Mouse (Mus musculus) layer of hippocampus, postnatal 25 days (tissue): ENCODE data around the gene Papolg. TPM values are rescaled to one million over a fixed set of nuclear protein-coding genes. Genes with fewer than 3 reads are reported as not detected.
"Not testable (repeated sequence)": the region's sequence is repeated elsewhere in the genome, so short reads cannot be mapped to it uniquely, and the experiment has no call there.

Source experiments
- DNase-seq, 2 experiments: peaks; one replicate each; pipeline ENCODE4 v3.0.0; 2022; ENCODE audit warnings: mixed read lengths in 2 of 2, low spot score in 1 of 2; ENCODE audit errors: extremely low spot score in 1 of 2
- total RNA-seq, 2 experiments: library from RNA; stranded (reverse); gene quantifications; 2 replicates each; pipeline ENCODE4 v1.2.3; 2021

Papolg gene
- total RNA-seq: 10 to 100 TPM; 19.0 TPM

- DNase-seq: peak; percentile 77 to 80
These were observed at the start of gene Papolg for GRCm38 (mm10) chr11:23895060-23895426. TSS of gene Papolg (minus strand) at chr11:23895253.

GRCm38 (mm10) chr11:23928146-23928545, 33.1 kb upstream of the Papolg start:
- not testable (repeated sequence) for DNase-seq

GRCm38 (mm10) chr11:23927643-23928042, 32.6 kb upstream of the Papolg start:
- no peak for DNase-seq

- DNase-seq: not testable (repeated sequence)
These were observed 18.8 kb upstream of the Papolg start for GRCm38 (mm10) chr11:23913824-23914223.

- DNase-seq: no peak
These were observed 8.9 kb upstream of the Papolg start for GRCm38 (mm10) chr11:23903909-23904308.

- no peak for DNase-seq
These were observed 653 bp downstream of the Papolg start for GRCm38 (mm10) chr11:23894141-23895059.

- no peak for DNase-seq
These were observed 1.5 kb downstream of the Papolg start for GRCm38 (mm10) chr11:23893556-23893955.

- no peak for DNase-seq
These were observed 30.7 kb downstream of the Papolg start for GRCm38 (mm10) chr11:23864326-23864725.

- DNase-seq: no peak
These were observed 38.3 kb downstream of the Papolg start for GRCm38 (mm10) chr11:23856723-23857112.

GRCm38 (mm10) chr11:23856054-23856722, 38.9 kb downstream of the Papolg start:
- no peak for DNase-seq

GRCm38 (mm10) chr11:23855182-23855802, 39.8 kb downstream of the Papolg start:
- DNase-seq: peak in 1 of 2 experiments; percentile 64

- no peak for DNase-seq
These were observed 41.7 kb downstream of the Papolg start for GRCm38 (mm10) chr11:23853306-23853705.

- no peak for DNase-seq
These were observed 48.8 kb downstream of the Papolg start for GRCm38 (mm10) chr11:23846016-23846815.

GRCm38 (mm10) chr11:23823244-23823643, 71.8 kb downstream of the Papolg start:
- no peak for DNase-seq

GRCm38 (mm10) chr11:23821652-23822051, 73.4 kb downstream of the Papolg start:
- no peak for DNase-seq

- no peak for DNase-seq
These were observed 74.1 kb downstream of the Papolg start for GRCm38 (mm10) chr11:23820977-23821376.

- DNase-seq: no peak
These were observed 76.3 kb downstream of the Papolg start for GRCm38 (mm10) chr11:23818745-23819144.
